Mouse (Mus musculus): Measurements from ENCODE around the gene Olfr1380.
"Not testable (repeated sequence)": the region's sequence is repeated elsewhere in the genome, so short reads cannot be mapped to it uniquely, and the experiment has no call there.

DNA sequence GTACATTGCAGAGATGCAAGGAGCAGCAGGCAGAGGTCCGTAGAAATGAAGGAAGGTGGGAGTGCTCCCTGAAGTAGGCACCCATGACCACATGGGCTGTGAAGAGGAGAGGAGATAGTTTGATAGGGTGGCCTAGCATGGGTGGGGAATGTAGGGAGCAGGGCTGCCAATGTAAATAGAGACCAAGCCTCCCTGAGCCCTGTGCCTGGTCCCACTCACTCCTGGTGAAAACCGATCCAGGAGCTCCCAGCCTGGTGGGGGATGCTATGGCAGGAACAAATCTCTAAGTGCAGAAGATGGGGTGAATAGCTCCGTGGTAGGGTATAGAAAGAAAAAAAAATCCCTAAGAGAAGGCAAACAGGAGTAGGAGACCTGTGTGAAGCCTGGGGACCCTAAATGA lies 54.7 kb downstream of the Olfr1380 start:
- not testable (repeated sequence) for TF ChIP-seq TAL1, GATA1 (IDR thresholded peaks at IDR 0.05; ENCODE audit: low read length)
